Mouse (Mus musculus) brain, embryonic 14.5 days (tissue): Measurements from ENCODE around the gene Cyp24a1. TPM values are rescaled to one million over a fixed set of nuclear protein-coding genes. Genes with fewer than 3 reads are reported as not detected.
A peak's percentile ranks its signal among the peaks of the same experiment; 100 is the strongest.
"Not testable (repeated sequence)": the region's sequence is repeated elsewhere in the genome, so short reads cannot be mapped to it uniquely, and the experiment has no call there.

Source experiments
- DNase-seq: peaks from one replicate; pipeline ENCODE4 v3.0.0-alpha.2; 2011; ENCODE audit warnings: low read depth
- CTCF ChIP-seq: fragments of 200-500 bp; IDR thresholded peaks from 2 replicates; pipeline ENCODE4 v1.5.1; 2012; ENCODE audit warnings: inconsistent platforms, mild to moderate bottlenecking, moderate library complexity, borderline replicate concordance; ENCODE audit not compliant: insufficient read depth, insufficient read length; ENCODE audit errors: extremely low read depth
- POLR2A ChIP-seq: fragments of 200-500 bp; IDR thresholded peaks from 2 replicates; pipeline ENCODE4 v1.6.1; 2012; ENCODE audit warnings: mild to moderate bottlenecking, inconsistent platforms, borderline replicate concordance; ENCODE audit not compliant: poor library complexity, insufficient read depth, insufficient read length, severe bottlenecking; ENCODE audit errors: extremely low read depth
- polyA plus RNA-seq: library from polyadenylated mRNA; depleted of rRNA; stranded (reverse); fragments of >200 nt; gene quantifications from 2 replicates; pipeline ENCODE4 v1.2.3, GENCODE M21; 2012

The Cyp24a1 gene
- polyA plus RNA-seq, 1 experiment: 0.16 TPM

GRCm38 (mm10) chr2:170483914-170484313 is 13.0 kb downstream of the Cyp24a1 start:
- TF ChIP-seq POLR2A (no peak), CTCF (no peak)
- DNase-seq: no peak

- TF ChIP-seq CTCF (peak; percentile 7; the same call in 1 of the 2 replicates), POLR2A (no peak)
- DNase-seq: no peak
Observed at GRCm38 (mm10) chr2:170482019-170482540, 14.9 kb downstream of the Cyp24a1 start.

GRCm38 (mm10) chr2:170476643-170477042 is 20.3 kb downstream of the Cyp24a1 start:
- TF ChIP-seq POLR2A (no peak), CTCF (no peak)
- DNase-seq: no peak

- no peak for DNase-seq
- peak; percentile 21; the same call in 1 of the 2 replicates for TF ChIP-seq CTCF
- no peak for TF ChIP-seq POLR2A
Observed at GRCm38 (mm10) chr2:170476215-170476614, 20.7 kb downstream of the Cyp24a1 start.

GRCm38 (mm10) chr2:170475164-170475563 is 21.8 kb downstream of the Cyp24a1 start:
- TF ChIP-seq CTCF: no peak
- TF ChIP-seq POLR2A: no peak
- no peak for DNase-seq

GRCm38 (mm10) chr2:170474125-170474524 is 22.8 kb downstream of the Cyp24a1 start:
- TF ChIP-seq CTCF: no peak
- TF ChIP-seq POLR2A: no peak
- DNase-seq: no peak

GRCm38 (mm10) chr2:170470591-170470990 is 26.4 kb downstream of the Cyp24a1 start:
- no peak for TF ChIP-seq POLR2A
- TF ChIP-seq CTCF: no peak
- peak; percentile 22 for DNase-seq

GRCm38 (mm10) chr2:170469616-170470308 is 27.2 kb downstream of the Cyp24a1 start:
- TF ChIP-seq POLR2A: no peak
- no peak for TF ChIP-seq CTCF
- DNase-seq: peak; percentile 82

GRCm38 (mm10) chr2:170468009-170468408 is 28.9 kb downstream of the Cyp24a1 start:
- DNase-seq: peak; percentile 44
- TF ChIP-seq CTCF (peak; percentile 44; the same call in 1 of the 2 replicates), POLR2A (no peak)

GRCm38 (mm10) chr2:170464817-170465216 is 32.1 kb downstream of the Cyp24a1 start:
- no peak for TF ChIP-seq POLR2A
- TF ChIP-seq CTCF: no peak
- DNase-seq: no peak

GRCm38 (mm10) chr2:170461652-170462051 is 35.3 kb downstream of the Cyp24a1 start:
- TF ChIP-seq POLR2A (no peak), CTCF (no peak)
- no peak for DNase-seq

- TF ChIP-seq POLR2A (no peak), CTCF (no peak)
- DNase-seq: no peak
Observed at GRCm38 (mm10) chr2:170459805-170460204, 37.1 kb downstream of the Cyp24a1 start.

- no peak for TF ChIP-seq CTCF
- TF ChIP-seq POLR2A: no peak
- DNase-seq: no peak
Observed at GRCm38 (mm10) chr2:170459183-170459582, 37.8 kb downstream of the Cyp24a1 start.

GRCm38 (mm10) chr2:170453809-170454208 is 43.1 kb downstream of the Cyp24a1 start:
- not testable (repeated sequence) for DNase-seq
